10 mouse cellular contexts compared by ENCODE assay signal in genomic region chr9:83381317-83381716, GRCm38 (mm10). TPM values are rescaled to one million over a fixed set of nuclear protein-coding genes. Genes with fewer than 3 reads are reported as not detected.
DNase-seq lines count a peak whose midpoint lies in the region; ATAC-seq lines count a peak whose summit lies in the region.
"Had no signal": no experiment of that assay in that cellular context is flagged by ENCODE, and none has a peak within 500 bp of the region (broad histone marks: within the 10 kb centered on the region; RNA-seq: fewer than 3 reads in every experiment).

No protein-coding gene starts in this region.

- no peaks in the 10 kb centered on the region for H3K27me3 ChIP-seq in kidney, embryonic 16.5 days (ENCODE audit: insufficient read depth, low read length)
- no peaks in the 10 kb centered on the region for H3K27me3 ChIP-seq in embryonic facial prominence, embryonic 11.5 days (ENCODE audit: control insufficient read depth, insufficient read depth, low read length)

- no peaks in the 10 kb centered on the region for H3K9me3 ChIP-seq in kidney, embryonic 16.5 days (ENCODE audit: low read length)
- no peaks in the 10 kb centered on the region for H3K9me3 ChIP-seq in embryonic facial prominence, embryonic 11.5 days (replicated peaks; ENCODE audit: control insufficient read depth, low read length)

- DNase-seq in adrenal gland, postnatal 10 days: peak; percentile 31
- no peak for DNase-seq in adrenal gland, adult 18-20 months (ENCODE audit: low spot score in 2 of 2)
- peak; percentile 32 for DNase-seq in kidney, postnatal 10 days
- DNase-seq in 416B (ENCODE audit: low read depth): peak; percentile 33
- peak; percentile 64 for DNase-seq in embryonic facial prominence, embryonic 11.5 days (ENCODE audit: low spot score)
- DNase-seq in gastrocnemius, postnatal 10 days: no peak
- DNase-seq: layer of hippocampus, postnatal 36 days had no signal

- no peaks in the 10 kb centered on the region for H3K4me1 ChIP-seq in kidney, embryonic 16.5 days (ENCODE audit: insufficient read depth, low read length)
- no peaks in the 10 kb centered on the region for H3K4me1 ChIP-seq in embryonic facial prominence, embryonic 11.5 days (ENCODE audit: control insufficient read depth, insufficient read depth, low read length)

- H3K4me3 ChIP-seq in kidney, embryonic 16.5 days (ENCODE audit: low read length): no peak overlapping the region
- H3K4me3 ChIP-seq in embryonic facial prominence, embryonic 11.5 days (ENCODE audit: low read depth, low read length): no peak overlapping the region
- H3K4me3 ChIP-seq: erythroblast, embryonic 14.5 days had no signal

- H3K36me3 ChIP-seq in kidney, embryonic 16.5 days (ENCODE audit: insufficient read depth, low read length): no peaks in the 10 kb centered on the region
- no peaks in the 10 kb centered on the region for H3K36me3 ChIP-seq in embryonic facial prominence, embryonic 11.5 days (replicated peaks; ENCODE audit: control insufficient read depth, insufficient read depth, low read depth, low read length)

- H3K27ac ChIP-seq in kidney, embryonic 16.5 days (ENCODE audit: low read length): no peak overlapping the region
- no peak overlapping the region for H3K27ac ChIP-seq in embryonic facial prominence, embryonic 11.5 days (replicated peaks; ENCODE audit: low read depth, low read length)

- H3K4me2 ChIP-seq in kidney, embryonic 16.5 days (replicated peaks; ENCODE audit: low read depth, low read length): no peak overlapping the region
- no peak overlapping the region for H3K4me2 ChIP-seq in embryonic facial prominence, embryonic 11.5 days (ENCODE audit: low read depth, low read length)

- H3K9ac ChIP-seq in kidney, embryonic 16.5 days (replicated peaks; ENCODE audit: low read length): no peak overlapping the region
- H3K9ac ChIP-seq in embryonic facial prominence, embryonic 11.5 days (replicated peaks; ENCODE audit: low read length): no peak overlapping the region

- ATAC-seq in kidney, embryonic 16.5 days (ENCODE audit: low FRiP score, low TSS enrichment): no peak
- no peak for ATAC-seq in embryonic facial prominence, embryonic 11.5 days (replicated peaks; ENCODE audit: insufficient number of reproducible peaks, low FRiP score, low TSS enrichment, low read depth)
- no peak for ATAC-seq in monocyte, adult 5-6 weeks (replicated peaks; ENCODE audit: insufficient number of reproducible peaks, low FRiP score, low TSS enrichment, poor library complexity, severe bottlenecking)

RNA-seq across cellular contexts. Expression of gene Lca5, which starts 59.6 kb away (rescaled TPM):
- total RNA-seq in adrenal gland, postnatal 10 days (2021): 10 to 100 TPM in 1 of 2 experiments, 1 to 10 TPM in 1; 6.7 to 10.4 TPM
- 1 to 10 TPM; 3.4 to 4.6 TPM for total RNA-seq in adrenal gland, adult 18-20 months (2021)
- polyA plus RNA-seq in kidney, embryonic 16.5 days (2015; fragmentation: Nextera tagmentation; extraction: Ambion mirVana): 13.7 and 16.5 TPM in 2 replicates
- polyA plus RNA-seq in embryonic facial prominence, embryonic 11.5 days (2014; fragmentation: Nextera tagmentation; extraction: Ambion mirVana): 22.5 and 27.1 TPM in 2 replicates
- 0.67 to 6.3 TPM (median 4.6 TPM) in 3 replicates for total RNA-seq in monocyte, adult 5-6 weeks (2017)
- 1 to 10 TPM; 4.8 to 4.9 TPM for total RNA-seq in gastrocnemius, postnatal 10 days (2021)
- polyA plus RNA-seq: erythroblast, embryonic 14.5 days had no signal

Comparison
In these comparisons a context has a peak if more than half of its experiments do, and no peak if none do; other contexts are left out.
1. DNase-seq: peak in adrenal gland, postnatal 10 days (single experiment), kidney, postnatal 10 days (single experiment), 416B (single experiment) and embryonic facial prominence, embryonic 11.5 days (single experiment); none in adrenal gland, adult 18-20 months (0 of 2) and gastrocnemius, postnatal 10 days (single experiment).